Mouse (Mus musculus) intestine, postnatal 0 days (tissue): Measurements from ENCODE around the gene Nt5c1b. TPM values are rescaled to one million over a fixed set of nuclear protein-coding genes. Genes with fewer than 3 reads are reported as not detected.

Experiments used
- ATAC-seq: fragments of 200-750 bp; cut with Nextera tagmentation; 2 replicates; pipeline ENCODE4 v1.8.0; 2017; ENCODE audit warnings: mild to moderate bottlenecking, moderate TSS enrichment, moderate library complexity
- H3K27ac ChIP-seq: fragments of 300-500 bp; sonication (generic); 2 replicates; pipeline ENCODE4 v1.5.1; 2014; ENCODE audit warnings: mild to moderate bottlenecking, low read depth, low read length, moderate library complexity
- H3K27me3 ChIP-seq: fragments of 300-500 bp; sonication (generic); replicated peaks from 2 replicates; pipeline ENCODE4 v1.6.1; 2014; ENCODE audit warnings: low read length, mixed read lengths; ENCODE audit not compliant: control insufficient read depth, insufficient read depth
- H3K36me3 ChIP-seq: fragments of 300-500 bp; sonication (generic); 2 replicates; pipeline ENCODE4 v1.6.1; 2014; ENCODE audit warnings: mild to moderate bottlenecking, moderate library complexity; ENCODE audit not compliant: control insufficient read depth, insufficient read depth
- H3K4me1 ChIP-seq: fragments of 300-500 bp; sonication (generic); replicated peaks from 2 replicates; pipeline ENCODE4 v1.6.1; 2014; ENCODE audit warnings: antibody characterized with exemption, low read length, mixed read lengths; ENCODE audit not compliant: control insufficient read depth, insufficient read depth
- H3K4me2 ChIP-seq: fragments of 300-500 bp; sonication (generic); replicated peaks from 2 replicates; pipeline ENCODE4 v1.6.1; 2014; ENCODE audit warnings: low read depth, mild to moderate bottlenecking, moderate library complexity
- H3K4me3 ChIP-seq: fragments of 300-500 bp; sonication (generic); 2 replicates; pipeline ENCODE4 v1.5.1; 2014; ENCODE audit warnings: low read depth, low read length
- H3K9ac ChIP-seq: fragments of 300-500 bp; sonication (generic); 2 replicates; pipeline ENCODE4 v1.6.1; 2014; ENCODE audit warnings: mild to moderate bottlenecking, low read depth, low read length
- H3K9me3 ChIP-seq: fragments of 300-500 bp; sonication (generic); 2 replicates; pipeline ENCODE4 v1.6.1; 2016; ENCODE audit warnings: mixed run types; ENCODE audit not compliant: control insufficient read depth
- CTCF ChIP-seq: sonication (generic); IDR thresholded peaks from 2 replicates; pipeline ENCODE4 v1.5.1; 2016; ENCODE audit warnings: low read depth, mild to moderate bottlenecking, control low read depth, antibody characterized with exemption, moderate library complexity
- WGBS: fragments of 180-500 bp; shearing (Covaris S2); extraction: QIAGEN DNeasy Blood & Tissue Kit; methylation state at CpG from one replicate; pipeline ENCODE4 v1.1.7; 2014; 5-methylcytosine and 5-hydroxymethylcytosine counted together
- polyA plus RNA-seq: library from polyadenylated mRNA; unstranded; fragments of >200 nt; fragmentation: Nextera tagmentation; extraction: Ambion mirVana; gene quantifications from 2 replicates; pipeline ENCODE4 v1.2.1, GENCODE M21; 2015

Nt5c1b gene
- polyA plus RNA-seq, 1 experiment from 2014 or later = not detected

DNA sequence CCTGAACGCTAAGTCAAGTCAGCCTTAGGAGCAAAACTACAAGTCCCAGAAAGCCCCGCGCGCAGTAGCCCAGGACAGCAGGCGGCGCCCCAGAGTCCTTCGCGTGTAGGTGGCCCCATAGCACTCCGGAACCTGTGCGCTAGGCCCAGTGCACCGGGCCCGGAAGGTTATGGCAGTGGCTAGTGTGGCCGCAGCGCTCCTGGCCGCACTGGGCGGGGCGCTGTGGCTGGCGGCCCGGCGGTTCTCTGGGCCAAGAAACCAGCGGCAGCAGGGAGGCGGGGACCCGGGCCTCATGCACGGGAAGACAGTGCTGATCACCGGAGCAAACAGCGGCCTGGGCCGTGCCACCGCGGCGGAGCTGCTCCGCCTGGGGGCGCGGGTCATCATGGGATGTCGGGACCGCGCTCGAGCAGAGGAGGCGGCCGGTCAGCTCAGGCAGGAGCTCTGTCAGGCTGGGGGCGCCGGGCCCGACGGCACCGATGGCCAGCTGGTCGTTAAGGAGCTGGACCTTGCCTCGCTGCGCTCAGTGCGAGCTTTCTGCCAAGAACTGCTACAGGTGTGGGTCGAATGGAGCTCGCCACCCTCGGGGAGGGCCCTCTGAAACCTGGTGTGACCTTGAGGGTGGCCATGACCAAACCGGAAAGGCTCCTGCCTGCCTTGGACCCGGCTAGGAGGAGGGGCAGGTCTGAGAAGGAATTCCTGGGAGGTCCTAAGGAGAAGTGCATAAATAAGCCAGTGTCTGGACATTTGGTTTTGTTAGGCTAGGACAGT, 21.1 kb downstream of the Nt5c1b start, which contains the start of gene Rdh14:
TSS of gene Rdh14 (plus strand) at position 102 of the 771 bp plus-strand sequence.
- H3K4me2 ChIP-seq = peak within 1 kb of the TSS; percentile 73
- WGBS = under 1% methylated on average over 53 of the region's 53 CpGs
- no peaks in the 10 kb centered on the region for H3K27me3 ChIP-seq
- no peaks in the 10 kb centered on the region for H3K4me1 ChIP-seq
- peak within 1 kb of the TSS; percentile 55 for H3K4me3 ChIP-seq
- peak; percentile 99 for ATAC-seq
- no peaks in the 10 kb centered on the region for H3K9me3 ChIP-seq
- H3K9ac ChIP-seq = peak within 1 kb of the TSS; percentile 84
- peaks cover 7% of the 10 kb centered on the region; the same call in 1 of the 2 replicates for H3K36me3 ChIP-seq
- peak; percentile 84 for TF ChIP-seq CTCF
- H3K27ac ChIP-seq = peak within 1 kb of the TSS; percentile 97

DNA sequence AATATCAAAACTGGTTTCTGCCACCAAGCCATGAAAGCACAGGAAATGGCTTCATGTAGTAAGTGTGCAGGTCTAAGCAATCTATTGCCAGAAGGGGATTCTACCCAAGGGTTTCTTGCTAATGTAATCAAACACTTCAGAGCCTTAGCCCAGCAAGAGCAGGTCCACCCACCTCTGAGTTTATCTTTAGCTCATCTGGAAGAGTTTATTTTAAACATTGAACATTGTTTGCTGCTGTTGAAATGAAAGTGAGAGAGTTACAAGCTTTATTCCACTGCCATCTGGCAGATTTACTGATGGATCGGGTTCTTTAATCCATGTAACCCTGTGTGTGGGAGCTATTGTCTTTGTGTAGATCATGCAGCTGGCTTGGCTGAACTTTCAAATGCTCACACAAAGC, 31.0 kb downstream of the Nt5c1b start:
- no peaks in the 10 kb centered on the region for H3K27me3 ChIP-seq
- no peak overlapping the region for H3K4me3 ChIP-seq
- no peak for TF ChIP-seq CTCF
- ATAC-seq = no peak
- H3K27ac ChIP-seq = no peak overlapping the region
- no peaks in the 10 kb centered on the region for H3K36me3 ChIP-seq
- no peak overlapping the region for H3K4me2 ChIP-seq
- 50% methylated on average over 1 of the region's 1 CpGs for WGBS
- H3K4me1 ChIP-seq = no peaks in the 10 kb centered on the region
- H3K9ac ChIP-seq = no peak overlapping the region
- H3K9me3 ChIP-seq = no peaks in the 10 kb centered on the region

DNA sequence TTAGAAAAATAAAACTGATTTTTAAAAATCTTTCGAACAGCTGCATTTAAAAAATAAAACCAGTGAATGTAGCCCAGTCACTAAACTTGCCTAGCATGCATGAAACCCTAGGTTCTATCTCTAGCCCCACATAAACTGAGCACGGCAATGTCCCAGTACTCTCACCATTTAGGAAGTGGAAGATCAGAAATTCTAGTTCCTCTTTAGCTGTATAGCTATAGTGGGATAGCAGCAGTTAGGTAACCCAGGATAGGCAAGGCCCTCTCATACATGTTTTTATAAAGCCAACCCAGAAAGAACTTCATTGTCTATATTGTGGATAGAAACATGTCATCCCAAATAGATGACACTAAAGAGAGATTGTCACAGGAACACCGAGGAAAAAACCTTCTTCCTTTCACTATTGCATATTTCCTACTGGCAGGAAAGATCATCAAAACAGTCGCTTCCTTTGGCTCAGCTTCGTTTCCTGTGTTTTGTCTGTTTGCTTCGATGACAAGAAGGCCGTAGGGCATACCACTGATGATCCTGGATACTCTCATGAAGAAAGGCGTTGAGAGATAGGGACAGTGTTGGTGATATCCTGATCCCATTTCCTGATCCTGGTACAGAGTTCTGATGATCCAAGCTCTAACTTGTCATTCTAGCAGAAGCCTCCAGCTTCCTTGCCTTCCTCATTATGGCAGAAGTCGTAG, 32.8 kb downstream of the Nt5c1b start:
- Histone ChIP-seq H3K27ac (no peak overlapping the region), H3K9ac (no peak overlapping the region), H3K4me1 (no peaks in the 10 kb centered on the region), H3K9me3 (no peaks in the 10 kb centered on the region), H3K36me3 (no peaks in the 10 kb centered on the region), H3K4me3 (no peak overlapping the region), H3K27me3 (no peaks in the 10 kb centered on the region), H3K4me2 (no peak overlapping the region)
- TF ChIP-seq CTCF = no peak
- 70% methylated on average over 9 of the region's 9 CpGs for WGBS
- no peak for ATAC-seq

DNA sequence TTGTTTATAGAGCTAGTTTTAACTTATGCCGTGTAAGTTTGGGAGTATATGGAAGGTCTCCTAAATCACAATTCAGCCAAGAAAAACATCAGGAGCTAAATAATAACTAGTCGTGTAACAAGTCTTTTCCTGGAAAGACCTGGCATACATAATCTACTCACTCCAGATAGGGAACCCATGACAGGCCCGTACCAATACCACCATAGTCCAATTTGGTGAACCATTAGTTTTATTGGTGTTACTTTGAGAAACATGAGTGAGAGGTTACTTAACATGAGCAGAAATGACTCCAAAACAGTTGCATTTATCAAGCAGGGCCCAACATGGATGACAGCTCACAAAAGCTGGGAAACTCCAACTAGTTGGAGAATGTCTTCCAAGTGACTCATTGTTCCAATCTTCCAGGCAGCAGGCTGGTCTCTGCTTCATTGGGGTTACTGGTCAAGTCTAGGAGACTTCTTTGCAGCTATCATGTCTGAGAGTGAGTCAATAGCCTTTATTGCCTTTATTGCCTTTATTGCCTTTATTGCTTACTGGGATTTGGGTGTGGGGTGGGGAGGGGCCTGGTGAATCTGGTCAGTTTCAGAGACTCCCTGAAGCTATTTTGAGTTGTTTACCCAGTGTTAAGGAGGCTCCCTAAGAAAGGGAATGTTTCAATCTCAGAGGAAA, 40.9 kb downstream of the Nt5c1b start:
- 51% methylated on average over 3 of the region's 3 CpGs for WGBS
- H3K36me3 ChIP-seq = no peaks in the 10 kb centered on the region
- no peaks in the 10 kb centered on the region for H3K4me1 ChIP-seq
- no peaks in the 10 kb centered on the region for H3K27me3 ChIP-seq
- no peak overlapping the region for H3K27ac ChIP-seq
- H3K4me2 ChIP-seq = no peak overlapping the region
- TF ChIP-seq CTCF = no peak
- no peak overlapping the region for H3K4me3 ChIP-seq
- H3K9ac ChIP-seq = no peak overlapping the region
- ATAC-seq = peak; percentile 61
- no peaks in the 10 kb centered on the region for H3K9me3 ChIP-seq

DNA sequence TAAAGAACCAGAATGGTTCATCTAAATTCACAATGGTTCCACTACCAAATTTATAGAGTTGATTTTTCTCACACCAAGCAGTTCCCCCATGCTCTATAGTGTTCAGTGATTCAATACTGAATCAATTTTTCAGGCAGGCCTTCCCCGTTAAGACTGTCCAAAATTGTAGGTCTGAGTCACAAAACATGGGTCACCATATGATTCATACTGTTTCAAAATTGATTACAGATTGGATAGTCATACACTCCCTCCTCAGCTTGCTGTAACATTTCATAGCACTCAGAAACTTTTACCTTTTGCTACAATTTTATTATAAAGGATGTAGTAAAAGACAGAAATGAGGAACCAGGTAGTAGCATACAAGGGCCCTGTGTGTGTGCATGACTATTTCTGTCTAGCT, 41.7 kb downstream of the Nt5c1b start:
- H3K36me3 ChIP-seq = no peaks in the 10 kb centered on the region
- no peaks in the 10 kb centered on the region for H3K4me1 ChIP-seq
- ATAC-seq = no peak
- no peaks in the 10 kb centered on the region for H3K27me3 ChIP-seq
- TF ChIP-seq CTCF = no peak
- H3K27ac ChIP-seq = no peak overlapping the region
- H3K4me3 ChIP-seq = no peak overlapping the region
- 87% methylated on average over 1 of the region's 1 CpGs for WGBS
- no peak overlapping the region for H3K9ac ChIP-seq
- H3K9me3 ChIP-seq = no peaks in the 10 kb centered on the region
- no peak overlapping the region for H3K4me2 ChIP-seq

DNA sequence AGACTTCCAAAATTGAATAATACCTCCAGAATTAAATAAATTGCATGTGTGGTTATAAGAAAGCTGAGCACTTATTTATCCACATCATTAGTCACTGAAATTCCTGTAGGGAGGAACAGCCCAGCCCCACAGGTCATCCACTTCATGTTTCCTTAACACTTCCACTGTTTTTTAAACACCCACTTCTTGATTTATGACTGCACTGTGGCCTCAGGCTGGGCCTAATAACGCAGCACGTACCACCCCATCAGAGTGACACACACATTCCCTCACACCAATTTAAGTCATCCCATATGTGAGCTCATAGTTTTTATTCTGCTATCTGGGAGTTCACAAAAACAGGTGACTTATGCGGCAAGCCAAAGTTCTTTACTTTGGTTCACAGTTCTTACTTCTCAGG, 52.6 kb downstream of the Nt5c1b start:
- H3K27ac ChIP-seq = no peak overlapping the region
- no peak for ATAC-seq
- no peaks in the 10 kb centered on the region for H3K27me3 ChIP-seq
- H3K4me2 ChIP-seq = no peak overlapping the region
- H3K9me3 ChIP-seq = no peaks in the 10 kb centered on the region
- TF ChIP-seq CTCF = no peak
- no peak overlapping the region for H3K9ac ChIP-seq
- H3K36me3 ChIP-seq = no peaks in the 10 kb centered on the region
- WGBS = 43% methylated on average over 3 of the region's 3 CpGs
- no peaks in the 10 kb centered on the region for H3K4me1 ChIP-seq
- H3K4me3 ChIP-seq = no peak overlapping the region
